Mouse (Mus musculus) cerebellum, postnatal 25 days (tissue): ENCODE data around the gene Tspear.

Source experiments
- DNase-seq, 2 experiments: peaks; one replicate each; pipeline ENCODE4 v3.0.0; 2021; ENCODE audit warnings: mixed read lengths in 2 of 2

Gene Tspear

GRCm38 (mm10) chr10:77797677-77798076 is 111.3 kb downstream of the Tspear start:
- no peak for DNase-seq

- DNase-seq: peak in 1 of 2 experiments; percentile 19
Observed at GRCm38 (mm10) chr10:77798164-77798920, 112.0 kb downstream of the Tspear start.

- DNase-seq: no peak
Observed at GRCm38 (mm10) chr10:77798921-77799508, 112.6 kb downstream of the Tspear start, which contains the start of gene Gm19668. Gm19668 (minus strand) TSS chr10:77799133.

- no peak for DNase-seq
Observed at GRCm38 (mm10) chr10:77804095-77804494, 117.7 kb downstream of the Tspear start.

- no peak for DNase-seq
Observed at GRCm38 (mm10) chr10:77811743-77812142, 125.4 kb downstream of the Tspear start, which contains the start of gene Gm9507. Gm9507 (minus strand) TSS chr10:77811843.

GRCm38 (mm10) chr10:77814382-77814781 is 128.0 kb downstream of the Tspear start, which contains the start of gene Gm2696:
Gm2696 (plus strand) TSS chr10:77814682.
- DNase-seq: no peak

- peak in 1 of 2 experiments; percentile 17 for DNase-seq
Observed at GRCm38 (mm10) chr10:77815514-77815913, 129.1 kb downstream of the Tspear start.

GRCm38 (mm10) chr10:77818523-77818922 is 132.2 kb downstream of the Tspear start:
- no peak for DNase-seq

- DNase-seq: no peak
Observed at GRCm38 (mm10) chr10:77819203-77819602, 132.8 kb downstream of the Tspear start.

- DNase-seq: no peak
Observed at GRCm38 (mm10) chr10:77826951-77827350, 140.6 kb downstream of the Tspear start, which contains the start of gene Krtap10-4. Krtap10-4 (minus strand) TSS chr10:77827095.

- no peak for DNase-seq
Observed at GRCm38 (mm10) chr10:77835647-77836046, 149.3 kb downstream of the Tspear start, which contains the start of gene Krtap10-10. Krtap10-10 (plus strand) TSS chr10:77835947.

- no peak for DNase-seq
Observed at GRCm38 (mm10) chr10:77839006-77839405, 152.6 kb downstream of the Tspear start.

- DNase-seq: no peak
Observed at GRCm38 (mm10) chr10:77846503-77846902, 160.1 kb downstream of the Tspear start, which contains the start of gene Gm36176. Gm36176 (plus strand) TSS chr10:77846803.

GRCm38 (mm10) chr10:77846961-77847360 is 160.6 kb downstream of the Tspear start:
- DNase-seq: peak; percentile 34 to 59

- DNase-seq: no peak
Observed at GRCm38 (mm10) chr10:77847538-77847937, 161.2 kb downstream of the Tspear start.

- no peak for DNase-seq
Observed at GRCm38 (mm10) chr10:77852559-77852958, 166.2 kb downstream of the Tspear start, which contains the start of gene Gm10318. Gm10318 (plus strand) TSS chr10:77852859.

- no peak for DNase-seq
Observed at GRCm38 (mm10) chr10:77861675-77862074, 175.3 kb downstream of the Tspear start, which contains the start of gene Gm3285. Gm3285 (plus strand) TSS chr10:77861975.

- peak; percentile 19 for DNase-seq
Observed at GRCm38 (mm10) chr10:77864067-77864761, 177.8 kb downstream of the Tspear start.

- DNase-seq: peak in 1 of 2 experiments; percentile 30
Observed at GRCm38 (mm10) chr10:77864762-77865143, 178.4 kb downstream of the Tspear start.

- DNase-seq: no peak
Observed at GRCm38 (mm10) chr10:77867546-77867945, 181.2 kb downstream of the Tspear start.

GRCm38 (mm10) chr10:77869651-77870050 is 183.3 kb downstream of the Tspear start:
- no peak for DNase-seq

GRCm38 (mm10) chr10:77878985-77879384 is 192.6 kb downstream of the Tspear start:
- DNase-seq: peak in 1 of 2 experiments; percentile 45

GRCm38 (mm10) chr10:77880305-77880704 is 193.9 kb downstream of the Tspear start:
- no peak for DNase-seq
